Mouse (Mus musculus) CH12.LX (cell line): Measurements from ENCODE around the gene Vamp9. TPM values are rescaled to one million over a fixed set of nuclear protein-coding genes. Genes with fewer than 3 reads are reported as not detected.

ENCODE experiments used
- DNase-seq: peaks from one replicate; pipeline ENCODE4 v3.0.0-alpha.2; 2013; ENCODE audit errors: extremely low read depth
- H3K27ac ChIP-seq: 2 replicates; pipeline ENCODE4 v1.5.1; 2012; ENCODE audit warnings: low read depth, mild to moderate bottlenecking, control low read depth, moderate library complexity; ENCODE audit not compliant: insufficient read depth
- H3K27me3 ChIP-seq: replicated peaks from 2 replicates; pipeline ENCODE3; 2012; ENCODE audit warnings: inconsistent platforms
- H3K36me3 ChIP-seq, 2 experiments: replicated peaks in 1 of 2; 2 replicates each; pipeline versions ENCODE3 to v1.6.1; 2012; ENCODE audit warnings: inconsistent platforms in 1 of 2, low read length in 1 of 2, mild to moderate bottlenecking in 1 of 2, mixed read lengths in 1 of 2, moderate library complexity in 1 of 2; ENCODE audit not compliant: control insufficient read depth in 1 of 2, insufficient read depth in 1 of 2
- H3K4me1 ChIP-seq, 2 experiments: 2 replicates each; pipeline ENCODE4 v1.6.1; 2012; ENCODE audit warnings: inconsistent platforms in 1 of 2, moderate library complexity in 1 of 2; ENCODE audit not compliant: insufficient read depth in 2 of 2, control insufficient read depth in 1 of 2
- H3K4me2 ChIP-seq: 2 replicates; pipeline ENCODE4 v1.6.1; 2012; ENCODE audit warnings: low read depth, mild to moderate bottlenecking, control low read depth; ENCODE audit not compliant: poor library complexity, insufficient read depth, severe bottlenecking
- H3K4me3 ChIP-seq, 3 experiments: fragments of 150-350 bp in 1 of 3; sonication (generic) in 1 of 3; replicated peaks in 1 of 3; 2 replicates each; pipeline versions ENCODE3 to v1.5.1; 2011 to 2012; ENCODE audit warnings: low read depth in 2 of 3, low read length in 2 of 3, mild to moderate bottlenecking in 2 of 3, moderate library complexity in 2 of 3, control low read depth in 1 of 3, improper control_type of control experiment in 1 of 3, inconsistent platforms in 1 of 3, mixed read lengths in 1 of 3; ENCODE audit not compliant: poor library complexity in 1 of 3
- H3K79me2 ChIP-seq: replicated peaks from 2 replicates; pipeline ENCODE4 v1.6.1; 2012; ENCODE audit warnings: mild to moderate bottlenecking, moderate library complexity; ENCODE audit not compliant: control insufficient read depth, poor library complexity, insufficient read depth, severe bottlenecking; ENCODE audit errors: extremely low read depth
- H3K9ac ChIP-seq: 2 replicates; pipeline ENCODE4 v1.6.1; 2012; ENCODE audit warnings: low read depth, mild to moderate bottlenecking, control low read depth, moderate library complexity; ENCODE audit not compliant: insufficient read depth
- H3K9me3 ChIP-seq: replicated peaks from 2 replicates; pipeline ENCODE3; 2012; ENCODE audit warnings: low read length, inconsistent platforms, mixed read lengths
- CHD2 ChIP-seq: IDR thresholded peaks from 2 replicates; pipeline ENCODE4 v1.6.1; 2011; ENCODE audit warnings: low read length, improper control_type of control experiment
- CTCF ChIP-seq, 2 experiments: IDR thresholded peaks in 1 of 2; conservative IDR thresholded peaks in 1 of 2; 2 replicates each; pipeline ENCODE4 v1.5.1; 2011 to 2012; ENCODE audit warnings: low read depth in 2 of 2, low read length in 2 of 2, improper control_type of control experiment in 1 of 2, inconsistent platforms in 1 of 2, mild to moderate bottlenecking in 1 of 2, moderate library complexity in 1 of 2
- HCFC1 ChIP-seq: IDR thresholded peaks from 2 replicates; pipeline ENCODE4 v1.6.1; 2012; ENCODE audit warnings: low read depth, mild to moderate bottlenecking, inconsistent platforms, low read length, improper control_type of control experiment
- JUND ChIP-seq: conservative IDR thresholded peaks from 2 replicates; pipeline ENCODE4 v1.6.1; 2011; ENCODE audit warnings: low read depth, low read length, improper control_type of control experiment
- MAFK ChIP-seq: IDR thresholded peaks from 2 replicates; pipeline ENCODE4 v1.6.1; 2011; ENCODE audit warnings: low read length, improper control_type of control experiment; ENCODE audit not compliant: insufficient replicate concordance
- MAX ChIP-seq: IDR thresholded peaks from 2 replicates; pipeline ENCODE4 v1.6.1; 2011; ENCODE audit warnings: low read length, improper control_type of control experiment
- MAZ ChIP-seq: IDR thresholded peaks from 2 replicates; pipeline ENCODE4 v1.6.1; 2012; ENCODE audit warnings: low read depth, mild to moderate bottlenecking, inconsistent platforms, low read length, improper control_type of control experiment, moderate library complexity
- MXI1 ChIP-seq: IDR thresholded peaks from 2 replicates; pipeline ENCODE4 v1.6.1; 2011; ENCODE audit warnings: mild to moderate bottlenecking, low read depth, low read length, improper control_type of control experiment
- NELFE ChIP-seq: IDR thresholded peaks from 2 replicates; pipeline ENCODE4 v1.6.1; 2011; ENCODE audit warnings: low read depth, low read length, improper control_type of control experiment
- POLR2A ChIP-seq: IDR thresholded peaks from 2 replicates; pipeline ENCODE4 v1.6.1; 2011; ENCODE audit warnings: low read depth, mild to moderate bottlenecking, improper control_type of control experiment, low read length
- RAD21 ChIP-seq: IDR thresholded peaks from 2 replicates; pipeline ENCODE4 v1.6.1; 2011; ENCODE audit warnings: low read depth, mild to moderate bottlenecking, low read length, improper control_type of control experiment, moderate library complexity
- SMC3 ChIP-seq: IDR thresholded peaks from 2 replicates; pipeline ENCODE4 v1.6.1; 2011; ENCODE audit warnings: low read depth, low read length, improper control_type of control experiment
- TCF12 ChIP-seq: IDR thresholded peaks from 2 replicates; pipeline ENCODE4 v1.6.1; 2014; ENCODE audit warnings: low read depth, mild to moderate bottlenecking, inconsistent platforms, low read length, improper control_type of control experiment
- USF2 ChIP-seq: conservative IDR thresholded peaks from 2 replicates; pipeline ENCODE4 v1.6.1; 2011; ENCODE audit warnings: low read depth, low read length, improper control_type of control experiment
- ZKSCAN1 ChIP-seq: IDR thresholded peaks from 2 replicates; pipeline ENCODE4 v1.6.1; 2012; ENCODE audit warnings: low read depth, inconsistent platforms, low read length, improper control_type of control experiment, borderline replicate concordance
- dilution Hi-C: fragments of 300-500 bp; cut with MboI; formaldehyde crosslinking; loops from 2 replicates; pipeline ENCODE4 v1.14.3; 2020; ENCODE audit warnings: low sequenced_read_pairs; ENCODE audit not compliant: extremely low pct_unique_long_range_greater_than_20kb, extremely low pct_ligation_motif_present
- in situ Hi-C: fragments of 300-500 bp; cut with MboI; formaldehyde crosslinking; loops from 3 replicates; pipeline ENCODE4 v1.14.3; 2019; ENCODE audit warnings: low sequenced_read_pairs, low pct_ligation_motif_present, low pct_unique_long_range_greater_than_20kb, mixed read lengths
- polyA plus RNA-seq: library from polyadenylated mRNA; unstranded; fragments of >175 nt; gene quantifications from 2 replicates; pipeline ENCODE4 v1.2.1, GENCODE M21; 2012; ENCODE audit warnings: low read depth; ENCODE audit not compliant: insufficient read length
- total RNA-seq, 2 experiments: library from RNA; depleted of rRNA; stranded (reverse); fragments of 300-350 nt in 1 of 2; fragments of >200 nt in 1 of 2; gene quantifications; 2 replicates each; pipeline ENCODE4 v1.2.3; 2012 to 2014

The Vamp9 gene
- total RNA-seq (2012; rRNA removed) (not detected in 2 replicates), total RNA-seq (2014; rRNA removed) (not detected in 2 replicates), polyA plus RNA-seq (not detected in 2 replicates)

- H3K9ac ChIP-seq = no peak within 1 kb of the TSS
- dilution Hi-C loops (no loop called here), in situ Hi-C loops (no loop called here)
- no peaks in the 10 kb centered on the region for H3K36me3 ChIP-seq
- no peaks in the 10 kb centered on the region for H3K4me1 ChIP-seq
- H3K4me3 ChIP-seq = no peak within 1 kb of the TSS
- no peaks in the 10 kb centered on the region for H3K79me2 ChIP-seq
- H3K9me3 ChIP-seq = peaks cover 8% of the 10 kb centered on the region
- no peak for DNase-seq
- H3K4me2 ChIP-seq = no peak within 1 kb of the TSS
- no peak within 1 kb of the TSS for H3K27ac ChIP-seq
- no peak for TF ChIP-seq ZKSCAN1
- no peaks in the 10 kb centered on the region for H3K27me3 ChIP-seq
These were observed at the start of gene Vamp9 for GRCm38 (mm10) chr5:99906181-99906956. Gene Vamp9 (plus strand): TSS chr5:99906254.

- Histone ChIP-seq H3K4me1 (no peaks in the 10 kb centered on the region), H3K9me3 (no peaks in the 10 kb centered on the region), H3K4me3 (no peak overlapping the region), H3K9ac (no peak overlapping the region), H3K4me2 (no peak overlapping the region), H3K27ac (no peak overlapping the region), H3K79me2 (no peaks in the 10 kb centered on the region), H3K27me3 (no peaks in the 10 kb centered on the region), H3K36me3 (no peaks in the 10 kb centered on the region)
- no peak for DNase-seq
- TF ChIP-seq MAZ = no peak
- no peak for TF ChIP-seq JUND
- no peak for TF ChIP-seq USF2
- TF ChIP-seq SMC3 = no peak
- TF ChIP-seq MXI1 = no peak
- no peak for TF ChIP-seq CTCF (conservative IDR thresholded peaks at IDR 0.05 in 1 of 2, IDR thresholded peaks at IDR 0.05 in 1 of 2; ENCODE audit: low read depth in 2 of 2, low read length in 2 of 2)
- TF ChIP-seq TCF12 = no peak
- no peak for TF ChIP-seq RAD21
- in situ Hi-C loops = no loop called here
- dilution Hi-C loops = no loop called here
These were observed 48.9 kb upstream of the Vamp9 start for GRCm38 (mm10) chr5:99857106-99857637.

GRCm38 (mm10) chr5:99859637-99860433, 46.2 kb upstream of the Vamp9 start:
- H3K27ac ChIP-seq = no peak overlapping the region
- TF ChIP-seq JUND (no peak), POLR2A (no peak), CHD2 (no peak), USF2 (no peak), ZKSCAN1 (no peak), MAFK (no peak), HCFC1 (no peak), MAX (no peak), NELFE (no peak), TCF12 (no peak)
- TF ChIP-seq, all 38 proteins: peak for 0
- in situ Hi-C loops (no loop called here), dilution Hi-C loops (no loop called here)
- Histone ChIP-seq H3K36me3 (no peaks in the 10 kb centered on the region), H3K4me2 (no peak overlapping the region), H3K79me2 (no peaks in the 10 kb centered on the region), H3K9ac (no peak overlapping the region), H3K27me3 (no peaks in the 10 kb centered on the region), H3K4me3 (no peak overlapping the region), H3K4me1 (no peaks in the 10 kb centered on the region), H3K9me3 (no peaks in the 10 kb centered on the region)
- no peak for DNase-seq
